Mouse (Mus musculus) heart, postnatal 0 days (tissue): ENCODE results near the gene Il15.

Experiments
- CTCF ChIP-seq: IDR thresholded peaks from 2 replicates; pipeline ENCODE4 v1.5.1; 2016; ENCODE audit warnings: antibody characterized with exemption, control low read depth, low read depth
- EP300 ChIP-seq: IDR thresholded peaks from 2 replicates; pipeline ENCODE4 v1.6.1; 2016; ENCODE audit warnings: antibody characterized with exemption, low read depth

DNA sequence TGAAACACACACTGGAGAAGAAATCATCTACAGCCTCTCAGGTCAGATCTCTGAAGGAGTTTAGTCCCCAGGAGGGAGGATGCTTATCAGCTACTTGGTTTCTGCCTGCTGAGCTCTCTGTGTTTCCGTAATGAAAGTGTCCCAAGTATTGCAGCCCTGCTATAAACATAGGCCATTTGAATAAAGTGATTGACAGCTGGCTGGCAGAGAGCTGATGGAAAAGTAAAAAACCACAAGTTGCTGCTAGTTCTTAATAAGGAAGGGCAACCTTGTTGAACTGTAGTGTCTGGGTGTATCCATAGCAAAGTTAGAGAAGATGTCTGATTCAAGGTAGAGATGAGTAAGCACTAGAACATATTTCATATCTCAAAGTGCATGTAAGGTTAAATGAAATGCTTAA lies 4.0 kb upstream of the Il15 start:
- TF ChIP-seq CTCF = no peak
- TF ChIP-seq EP300 = no peak
